Mouse (Mus musculus) cortical plate, adult 2 months (tissue): ENCODE results near the gene Dlgap3.
A peak's percentile ranks its signal among the peaks of the same experiment; 100 is the strongest.

Source experiments
- CTCF ChIP-seq: fragments of 200-500 bp; IDR thresholded peaks from 2 replicates; pipeline ENCODE4 v1.5.1; 2011; ENCODE audit warnings: mild to moderate bottlenecking, control low read depth, low read length; ENCODE audit not compliant: insufficient read depth; ENCODE audit errors: extremely low read depth
- POLR2A ChIP-seq: fragments of 200-500 bp; IDR thresholded peaks from 2 replicates; pipeline ENCODE4 v1.6.1; 2011; ENCODE audit warnings: mild to moderate bottlenecking, low read length, control low read depth; ENCODE audit not compliant: insufficient read depth; ENCODE audit errors: extremely low read depth

DNA sequence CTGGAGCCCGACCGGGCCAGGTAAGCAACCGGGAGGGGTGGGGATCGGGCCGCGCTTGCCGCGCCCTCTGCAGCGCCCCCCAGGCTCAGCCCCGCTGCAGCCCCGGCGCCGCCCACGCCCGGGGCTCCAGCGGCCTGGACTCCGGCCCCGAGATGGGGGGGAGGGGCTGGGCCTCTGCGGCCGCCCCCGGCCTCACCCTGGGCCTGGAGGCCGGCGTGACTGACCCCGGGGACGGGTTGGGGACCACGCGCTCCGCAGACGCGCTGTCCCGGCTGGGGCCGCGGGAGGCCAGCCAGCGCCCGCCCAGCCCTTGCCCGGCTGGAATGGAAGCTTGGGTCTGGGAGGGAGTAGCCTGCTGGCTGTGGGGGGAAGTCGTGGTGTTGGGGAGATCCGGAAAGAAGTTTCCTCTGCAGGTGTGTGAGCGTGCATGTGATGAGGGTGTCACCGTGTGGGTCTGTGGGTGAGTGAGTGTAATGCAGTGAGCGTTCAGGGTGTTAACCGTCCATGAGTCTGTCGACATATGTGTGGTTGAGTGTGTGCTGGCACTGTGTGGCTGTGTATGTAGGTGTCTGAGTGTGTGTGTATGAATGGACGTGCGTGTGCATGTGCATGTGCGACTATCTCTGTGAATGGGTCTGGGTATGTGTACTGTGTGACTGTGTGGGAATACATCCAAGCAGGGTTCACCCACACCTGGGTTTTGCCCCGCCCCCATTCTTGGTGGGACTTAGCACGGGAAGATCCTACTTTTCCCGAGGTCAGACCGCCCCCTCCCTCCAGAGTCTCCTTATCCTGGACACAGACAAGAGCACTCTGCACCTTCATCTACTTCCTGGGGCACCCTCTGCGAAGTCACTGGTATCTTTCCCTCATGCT lies 580 bp downstream of the Dlgap3 start:
- TF ChIP-seq CTCF (no peak), POLR2A (0 out of 2 replicates have a peak, but pooled peaks have one; percentile 16)
